Mouse (Mus musculus): ENCODE data around the gene Dscaml1. TPM values are rescaled to one million over a fixed set of nuclear protein-coding genes. Genes with fewer than 3 reads are reported as not detected.

The Dscaml1 gene
- total RNA-seq, 2 experiments from 2014 or later, result not detected

DNA sequence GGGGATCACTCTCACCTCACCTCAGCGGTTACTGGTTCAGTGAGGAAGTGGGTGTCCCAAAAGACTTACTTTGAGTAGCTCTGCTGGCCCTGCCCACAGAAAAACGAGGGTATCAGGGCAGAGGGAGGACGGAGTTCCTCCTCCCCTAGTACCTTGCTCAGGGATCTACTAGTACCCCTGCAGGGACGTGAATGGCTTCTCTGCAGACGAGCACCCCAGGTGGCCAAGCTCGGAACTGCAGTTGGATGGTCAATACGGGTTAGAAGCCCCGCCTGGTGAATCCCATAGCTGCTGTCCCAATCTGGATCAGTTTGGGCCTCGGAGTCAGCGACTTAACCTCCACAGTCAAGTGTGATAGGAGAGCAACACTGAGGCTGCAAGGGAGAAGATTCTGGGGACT is 14.1 kb upstream of the Dscaml1 start:
- DNase-seq, result peak; percentile 94

GRCm38 (mm10) chr9:45412700-45413477 is 13.5 kb upstream of the Dscaml1 start:
- no peak for DNase-seq

GRCm38 (mm10) chr9:45413478-45414140 is 12.8 kb upstream of the Dscaml1 start:
- DNase-seq, result peak; percentile 54

GRCm38 (mm10) chr9:45415912-45416311 is 10.5 kb upstream of the Dscaml1 start:
- DNase-seq, result peak; percentile 77

- DNase-seq, result peak; percentile 67
These were observed 9.2 kb upstream of the Dscaml1 start for GRCm38 (mm10) chr9:45417245-45417644.

GRCm38 (mm10) chr9:45418252-45418651 is 8.2 kb upstream of the Dscaml1 start:
- DNase-seq, result no peak

DNA sequence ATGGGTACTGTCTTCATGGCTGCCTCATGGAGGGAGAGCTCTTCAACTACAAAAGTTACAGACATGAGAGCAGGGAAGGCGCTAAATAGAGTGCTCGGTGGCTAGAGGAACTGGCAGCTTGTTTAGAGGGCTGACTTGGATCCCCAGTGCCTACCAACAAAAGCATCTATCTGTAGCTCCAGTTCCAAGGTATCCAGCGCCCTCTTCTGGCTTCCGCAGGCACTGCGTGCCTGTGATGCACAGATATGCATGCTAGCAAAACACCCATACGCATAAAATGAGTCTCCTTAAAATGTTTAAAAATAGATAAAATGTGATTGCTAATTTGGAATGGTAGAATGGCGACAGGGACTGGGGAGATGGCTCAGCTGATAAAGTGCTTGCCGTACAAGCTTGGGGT is 5.2 kb upstream of the Dscaml1 start:
- peak; percentile 20 for DNase-seq

DNA sequence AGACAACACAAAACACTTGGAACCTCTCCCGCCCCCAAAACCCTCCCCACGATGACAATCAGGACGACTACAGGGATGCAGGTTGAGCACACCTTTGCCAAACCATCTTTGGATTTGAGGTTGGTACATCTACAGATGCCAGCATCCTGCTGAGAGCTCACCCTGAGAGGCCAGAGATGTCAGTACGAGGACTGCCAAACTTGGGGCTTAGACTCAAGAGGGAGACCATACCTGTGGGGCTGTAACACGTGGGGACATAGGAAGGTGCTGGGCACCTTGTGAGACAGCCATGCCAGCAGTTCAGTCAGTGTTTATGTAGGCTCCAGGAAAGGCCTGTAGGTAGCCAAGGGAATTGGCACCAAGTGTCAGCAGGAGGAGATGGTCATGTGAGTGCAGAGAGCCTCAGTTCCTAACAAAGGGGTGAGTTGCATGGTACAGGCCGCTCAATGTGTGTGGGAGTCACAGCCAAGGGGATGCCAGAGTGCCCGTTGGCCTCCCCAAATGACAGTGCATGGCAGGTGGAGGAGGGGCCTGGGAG is 3.6 kb upstream of the Dscaml1 start:
- DNase-seq, result no peak

GRCm38 (mm10) chr9:45429392-45429791 is 3.0 kb downstream of the Dscaml1 start:
- DNase-seq, result no peak

GRCm38 (mm10) chr9:45429951-45430697 is 3.7 kb downstream of the Dscaml1 start:
- no peak for DNase-seq

DNA sequence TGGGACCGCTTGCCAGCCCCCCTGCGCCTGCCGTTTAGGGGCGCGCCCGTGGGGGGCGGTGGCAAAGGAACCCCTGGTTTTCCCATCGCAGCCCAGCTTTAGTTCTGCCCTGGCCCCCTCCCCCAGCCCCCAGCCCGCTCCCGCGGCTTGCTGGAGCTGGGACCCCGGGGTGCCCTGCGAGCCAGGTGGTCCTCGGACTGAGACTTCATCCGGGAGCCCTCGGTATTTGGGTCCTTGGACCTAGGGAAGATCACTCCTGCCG is 4.2 kb downstream of the Dscaml1 start:
- DNase-seq, result no peak

DNA sequence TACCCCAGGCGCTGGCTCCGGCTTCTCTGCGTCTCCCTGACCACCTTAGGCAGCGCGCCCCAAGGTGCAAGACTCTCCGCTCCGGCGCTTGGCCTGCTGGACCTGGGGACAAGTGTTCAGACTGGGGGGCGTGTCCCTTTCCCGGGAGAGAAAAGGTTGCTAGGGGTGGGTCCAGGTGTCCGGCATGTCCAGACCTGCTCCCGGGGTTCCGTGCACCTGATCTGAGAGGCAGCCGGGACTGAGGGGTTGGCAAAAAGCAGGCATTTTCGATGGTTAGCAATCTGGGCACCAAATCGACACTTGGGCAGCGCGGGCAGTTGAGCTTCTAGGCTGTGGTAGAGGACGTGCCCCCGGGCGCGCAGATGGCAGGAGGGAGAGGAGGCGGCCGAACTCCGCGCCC is 4.7 kb downstream of the Dscaml1 start:
- no peak for DNase-seq

DNA sequence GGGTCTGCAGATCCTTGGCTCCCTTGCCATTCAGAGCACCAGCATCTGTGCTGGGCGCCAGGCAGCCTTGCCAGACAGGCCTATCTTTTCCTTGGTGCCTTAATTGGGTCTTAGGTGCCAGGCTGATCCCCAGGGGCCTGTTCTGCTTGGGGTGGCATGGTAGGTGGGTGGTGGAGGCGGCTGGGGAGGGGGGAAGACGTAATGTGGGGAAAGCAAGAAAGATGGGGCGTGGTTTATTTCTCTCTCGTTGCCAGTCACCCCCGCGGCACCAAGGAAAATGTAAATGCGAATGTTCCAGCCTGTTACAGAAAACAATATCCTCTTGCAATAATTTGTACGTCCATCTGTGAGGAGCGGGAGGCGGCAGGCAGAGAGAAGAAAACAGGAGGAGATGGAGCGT is 6.2 kb downstream of the Dscaml1 start:
- DNase-seq, result no peak

DNA sequence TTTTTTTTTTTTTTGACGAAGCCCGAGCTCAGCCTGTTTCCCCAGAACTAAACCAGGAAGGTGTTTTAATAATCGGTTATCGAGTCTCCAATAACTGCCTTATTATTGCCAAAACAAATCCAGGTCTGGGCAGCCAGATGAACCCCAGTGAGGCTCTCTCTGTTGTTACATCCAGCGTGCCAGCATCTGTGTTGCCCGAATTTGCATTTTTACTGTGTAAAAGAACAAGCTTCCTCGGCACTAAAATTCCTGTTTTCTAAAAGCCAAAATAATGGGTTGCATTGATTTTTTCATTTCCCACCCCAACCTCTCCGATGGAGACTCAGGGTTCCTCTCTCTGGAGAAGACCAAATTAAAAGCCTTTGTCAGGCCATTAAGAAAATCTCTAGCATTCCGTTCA is 6.7 kb downstream of the Dscaml1 start:
- DNase-seq, result no peak

- DNase-seq, result no peak
These were observed 7.7 kb downstream of the Dscaml1 start for GRCm38 (mm10) chr9:45434171-45434570.

DNA sequence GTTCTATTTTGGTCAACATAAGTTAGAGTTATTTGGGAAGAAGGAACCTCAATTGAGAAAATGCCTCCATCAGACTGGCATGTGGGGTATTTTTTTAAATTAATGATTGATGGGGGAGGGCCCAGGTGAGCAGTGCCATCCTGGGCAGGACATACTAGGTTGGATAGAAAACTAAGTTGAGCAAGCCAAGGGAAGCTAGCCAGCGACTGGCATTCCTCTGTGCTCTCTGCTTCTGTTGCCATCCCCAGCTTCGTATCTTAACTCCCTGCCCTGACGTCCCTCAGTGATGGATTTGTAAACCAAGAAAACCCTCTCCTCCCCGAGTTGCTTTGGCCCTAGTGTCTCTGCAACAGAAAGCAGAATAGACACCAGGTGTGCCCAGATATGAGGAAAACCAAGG is 12.6 kb downstream of the Dscaml1 start:
- DNase-seq, result no peak

DNA sequence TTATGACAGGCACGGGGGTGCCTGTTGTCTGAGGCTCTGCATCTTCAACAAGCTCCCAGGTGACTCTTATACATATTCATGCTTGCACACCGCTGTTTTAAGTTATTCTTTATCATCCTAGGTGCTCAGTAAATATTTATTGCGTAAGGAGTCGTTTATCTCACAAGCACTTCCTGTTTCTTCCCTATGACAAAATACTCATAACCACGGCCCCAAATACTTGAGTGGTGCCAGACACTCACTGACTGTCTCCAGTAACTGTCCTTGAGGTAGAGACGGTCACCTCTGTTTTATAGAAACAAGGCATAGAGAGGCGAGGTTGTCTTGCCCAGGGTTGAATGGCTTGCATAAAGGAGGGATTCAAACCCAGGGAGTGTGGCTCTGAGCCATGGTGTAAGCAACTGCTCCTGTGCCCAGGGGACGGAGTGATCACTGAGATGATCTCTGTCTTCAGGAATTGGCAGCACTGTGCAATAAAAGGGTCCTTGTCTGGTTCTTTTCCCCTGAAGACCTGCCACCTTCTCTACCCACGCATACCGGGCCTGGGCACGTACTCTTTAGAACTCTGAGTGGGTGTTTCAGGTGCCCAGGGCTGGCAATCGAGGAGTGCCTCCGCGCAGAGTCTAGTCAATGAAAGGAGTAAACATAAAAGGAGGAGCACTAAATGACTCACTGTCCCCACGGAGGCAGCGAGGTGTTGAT is 13.8 kb downstream of the Dscaml1 start:
- no peak for DNase-seq

DNA sequence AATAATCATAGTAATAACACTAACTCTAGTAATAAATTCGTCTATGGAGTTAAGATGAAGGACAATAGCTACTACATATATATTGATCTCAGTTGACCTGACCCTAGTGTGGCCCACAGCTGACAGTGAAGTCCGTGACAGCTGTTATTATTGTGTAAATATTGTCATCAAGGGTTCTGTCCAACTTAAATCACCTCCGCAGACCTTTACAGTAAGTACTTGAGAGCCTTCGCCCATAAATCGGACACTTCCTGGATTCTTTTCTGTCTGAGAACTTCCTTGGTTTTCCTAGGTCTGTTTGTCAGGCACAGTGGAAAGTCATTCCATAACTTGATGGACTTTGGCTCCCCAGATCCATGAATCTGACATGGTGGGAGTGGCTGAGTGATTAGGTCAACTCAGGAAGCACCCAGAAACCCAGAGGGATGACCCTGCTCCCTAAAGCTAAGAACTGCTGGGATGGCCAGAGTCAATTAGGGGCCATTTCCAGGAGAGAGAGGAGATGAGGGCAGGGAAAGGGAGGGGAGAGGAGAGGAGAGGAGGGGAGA is 17.9 kb downstream of the Dscaml1 start:
- DNase-seq, result no peak

DNA sequence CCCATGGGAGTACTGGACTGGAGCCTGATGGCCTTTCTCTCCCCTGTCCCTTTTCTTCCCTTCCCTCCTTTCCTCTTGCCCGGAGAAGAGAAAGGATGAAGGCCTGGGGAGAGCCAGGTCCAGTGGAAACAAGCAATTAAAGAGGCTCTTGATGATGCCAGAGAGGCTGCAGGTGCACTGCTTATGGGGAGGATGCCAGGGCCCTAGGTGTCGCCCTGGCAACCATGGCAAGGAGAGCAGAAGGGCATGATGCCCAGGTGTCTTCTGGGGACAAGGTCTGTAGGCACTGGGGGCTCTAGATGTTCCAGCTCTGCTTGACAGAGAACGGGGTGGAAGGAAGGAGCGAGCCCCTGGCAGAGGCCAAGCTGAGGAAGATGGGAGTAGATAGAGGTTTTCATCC is 23.2 kb downstream of the Dscaml1 start:
- DNase-seq, result no peak

- no peak for DNase-seq
These were observed 24.9 kb downstream of the Dscaml1 start for GRCm38 (mm10) chr9:45451346-45451745.

GRCm38 (mm10) chr9:45454032-45454431 is 27.6 kb downstream of the Dscaml1 start:
- no peak for DNase-seq

DNA sequence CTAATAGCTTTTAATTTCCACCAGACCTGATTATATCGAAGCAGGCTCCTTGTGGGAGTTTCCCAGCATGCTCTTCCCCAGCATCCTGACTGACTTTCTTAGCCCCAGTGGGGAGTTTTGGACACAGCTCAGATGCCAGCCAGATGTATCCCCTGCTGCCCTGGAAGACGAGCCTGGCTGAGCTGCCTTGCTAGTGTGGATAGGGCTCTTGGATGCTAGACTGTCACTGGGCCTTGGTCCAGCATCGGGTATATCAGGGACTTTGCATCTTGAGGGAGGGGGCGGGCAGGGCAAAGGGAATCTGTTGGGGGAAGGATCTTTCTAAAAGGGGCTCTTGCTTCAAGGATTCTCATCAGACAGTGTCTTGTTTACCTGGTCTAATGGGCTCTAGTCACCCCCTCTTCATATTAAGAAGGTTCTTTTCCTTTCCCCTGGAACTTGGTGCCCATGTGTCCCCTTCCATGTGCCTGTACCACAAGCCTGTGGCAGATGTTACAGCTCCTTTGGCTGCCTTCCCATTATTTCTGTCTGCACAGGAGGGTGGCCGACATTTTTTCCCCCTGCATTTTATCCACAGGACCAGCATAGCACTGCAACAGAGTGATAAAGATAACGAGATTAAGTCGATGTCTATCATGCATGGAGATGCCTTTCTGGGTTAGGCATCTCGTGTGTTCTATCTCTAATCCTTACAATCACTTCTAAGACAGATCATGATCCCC is 28.6 kb downstream of the Dscaml1 start:
- no peak for DNase-seq
